8 mouse cellular contexts compared by ENCODE assay signal in the genomic region with DNA sequence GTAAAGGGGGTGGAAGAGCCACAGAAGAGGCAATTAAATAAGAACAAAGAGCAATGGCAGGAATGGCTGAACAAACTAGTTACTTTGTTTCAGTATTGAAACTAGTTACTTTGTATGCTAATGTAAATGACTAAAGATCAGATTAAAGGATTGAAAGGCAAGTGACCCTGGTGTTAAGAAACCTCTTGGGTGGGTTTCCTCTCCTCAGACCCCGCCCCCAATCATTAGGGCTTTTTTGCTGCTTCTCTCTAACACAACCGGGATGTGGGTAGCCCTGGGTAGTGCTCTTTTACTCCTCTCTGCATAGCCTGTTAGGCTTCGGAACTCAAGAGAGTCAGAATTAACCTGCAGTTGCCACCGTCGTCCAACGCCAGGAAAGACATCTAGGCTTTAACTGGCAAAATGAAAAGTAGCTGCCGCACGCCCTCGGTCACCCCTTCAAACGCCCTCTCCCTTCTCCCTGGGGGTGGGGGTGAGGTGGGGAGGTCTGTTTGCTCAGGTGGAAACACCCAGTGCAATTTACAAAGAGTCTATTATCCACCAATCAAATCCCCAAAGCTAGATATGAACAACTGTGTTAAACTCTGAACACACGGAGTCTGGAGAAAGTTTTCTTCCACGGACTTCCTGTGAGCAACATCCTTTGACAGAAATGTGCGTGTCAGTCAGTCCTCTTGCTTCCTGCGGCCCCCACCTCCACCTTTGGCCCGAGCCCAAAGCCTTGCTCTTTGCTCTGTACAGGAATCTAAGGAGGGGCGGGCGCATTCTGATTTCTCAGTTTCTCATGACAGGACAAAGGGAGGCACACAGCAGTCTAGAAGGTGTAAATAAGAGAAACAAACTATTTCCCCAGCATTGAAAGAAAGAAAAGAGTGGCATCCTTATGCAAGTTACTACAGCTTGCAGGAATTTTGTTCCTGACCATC. TPM values are rescaled to one million over a fixed set of nuclear protein-coding genes. Genes with fewer than 3 reads are reported as not detected.
DNase-seq lines count a peak whose midpoint lies in the region; ATAC-seq and TF ChIP-seq lines count a peak whose summit lies in the region.

No protein-coding gene starts in this region.

- no peak for DNase-seq in CH12.LX (ENCODE audit: extremely low read depth)
- peak; percentile 66 for DNase-seq in adrenal gland, adult 18-20 months (ENCODE audit: low spot score in 2 of 2)
- DNase-seq in kidney, postnatal 10 days: peak; percentile 88
- DNase-seq in spleen, adult 2 months (ENCODE audit: low read depth in 1 of 2, low spot score in 2 of 2): peak in 1 of 2 experiments; percentile 57

- H3K79me2 ChIP-seq in CH12.LX (replicated peaks; ENCODE audit: control insufficient read depth, extremely low read depth, insufficient read depth, poor library complexity, severe bottlenecking) (no peaks in the 10 kb centered on the region), macrophage (ENCODE audit: inconsistent target) (peaks cover 58% of the 10 kb centered on the region)

- peaks cover 0 to 9% of the 10 kb centered on the region in 2 experiments for H3K36me3 ChIP-seq in CH12.LX (replicated peaks in 1 of 2; ENCODE audit: control insufficient read depth in 1 of 2, insufficient read depth in 1 of 2, low read length in 1 of 2)
- no peaks in the 10 kb centered on the region for H3K36me3 ChIP-seq in embryonic facial prominence, embryonic 15.5 days
- H3K36me3 ChIP-seq in heart, embryonic 16.5 days (ENCODE audit: control insufficient read depth, insufficient read depth): no peaks in the 10 kb centered on the region
- H3K36me3 ChIP-seq in macrophage (ENCODE audit: inconsistent target): peaks cover 14% of the 10 kb centered on the region
- peaks cover 6% of the 10 kb centered on the region; the same call in 1 of the 2 replicates for H3K36me3 ChIP-seq in spleen, adult 2 months (ENCODE audit: control insufficient read depth, insufficient read depth, low read length)

- no peak for TF ChIP-seq RAD21 in CH12.LX (IDR thresholded peaks at IDR 0.05; ENCODE audit: low read depth, low read length)

- no peak for TF ChIP-seq POLR2A in CH12.LX (IDR thresholded peaks at IDR 0.05; ENCODE audit: low read depth, low read length)
- TF ChIP-seq POLR2A in spleen, adult 2 months (IDR thresholded peaks at IDR 0.05; ENCODE audit: low read depth, low read length): no peak

- WGBS in embryonic facial prominence, embryonic 15.5 days: 2% methylated on average over 17 of the region's 17 CpGs
- WGBS in heart, embryonic 16.5 days: 3% methylated on average over 17 of the region's 17 CpGs
- WGBS in macrophage (ENCODE audit: missing documents): under 1% methylated on average over 17 of the region's 17 CpGs
- WGBS in spleen, adult 2 months: 0% methylated on average over 17 of the region's 17 CpGs

- H3K27me3 ChIP-seq in CH12.LX (replicated peaks): no peaks in the 10 kb centered on the region
- H3K27me3 ChIP-seq in embryonic facial prominence, embryonic 15.5 days: no peaks in the 10 kb centered on the region
- H3K27me3 ChIP-seq in heart, embryonic 16.5 days (ENCODE audit: control insufficient read depth, insufficient read depth, low read length): no peaks in the 10 kb centered on the region
- no peaks in the 10 kb centered on the region for H3K27me3 ChIP-seq in spleen, adult 2 months (ENCODE audit: control insufficient read depth, insufficient read depth, low read length)

- no peak overlapping the region for H3K27ac ChIP-seq in CH12.LX (ENCODE audit: insufficient read depth, low read depth)
- peak overlapping the region; percentile 77 for H3K27ac ChIP-seq in embryonic facial prominence, embryonic 15.5 days (replicated peaks)
- H3K27ac ChIP-seq in heart, embryonic 16.5 days (ENCODE audit: low read length): peak overlapping the region; percentile 53
- H3K27ac ChIP-seq in macrophage: peak overlapping the region; percentile 82
- peak overlapping the region; percentile 97 for H3K27ac ChIP-seq in spleen, adult 2 months (ENCODE audit: insufficient read depth, low read length)

- peak overlapping the region; percentile 57 to 75 (median 67) for H3K4me3 ChIP-seq in CH12.LX (replicated peaks in 1 of 3; ENCODE audit: low read depth in 2 of 3, low read length in 2 of 3, poor library complexity in 1 of 3)
- peak overlapping the region; percentile 61 for H3K4me3 ChIP-seq in embryonic facial prominence, embryonic 15.5 days (replicated peaks)
- peak overlapping the region; percentile 58 for H3K4me3 ChIP-seq in heart, embryonic 16.5 days (ENCODE audit: low read length)
- peak overlapping the region; percentile 92 for H3K4me3 ChIP-seq in macrophage (ENCODE audit: inconsistent target)
- H3K4me3 ChIP-seq in spleen, adult 2 months (ENCODE audit: extremely low read depth, insufficient read depth, insufficient read length): peak overlapping the region; percentile 99

- in situ Hi-C loops in CH12.LX (cut with MboI; ENCODE audit: low pct_ligation_motif_present, low pct_unique_long_range_greater_than_20kb, low sequenced_read_pairs): no loop called here

- dilution Hi-C loops in CH12.LX (cut with MboI; ENCODE audit: extremely low pct_ligation_motif_present, extremely low pct_unique_long_range_greater_than_20kb, low sequenced_read_pairs): no loop called here

- no peak for TF ChIP-seq EP300 in CH12.LX (IDR thresholded peaks at IDR 0.05; ENCODE audit: low read length)

- H3K9me3 ChIP-seq in CH12.LX (replicated peaks; ENCODE audit: low read length): no peaks in the 10 kb centered on the region
- H3K9me3 ChIP-seq in embryonic facial prominence, embryonic 15.5 days (replicated peaks): no peaks in the 10 kb centered on the region
- H3K9me3 ChIP-seq in heart, embryonic 16.5 days (replicated peaks; ENCODE audit: control insufficient read depth, low read length): no peaks in the 10 kb centered on the region

- no peak; the same call in 1 of the 2 replicates for ATAC-seq in embryonic facial prominence, embryonic 15.5 days (ENCODE audit: insufficient number of reproducible peaks, low FRiP score, low TSS enrichment, low read depth)
- peak; percentile 81 for ATAC-seq in heart, embryonic 16.5 days (replicated peaks; ENCODE audit: extremely low read depth, insufficient read depth, low FRiP score)
- no peak; the same call in 1 of the 2 replicates for ATAC-seq in monocyte, adult 5-6 weeks (replicated peaks; ENCODE audit: insufficient number of reproducible peaks, low FRiP score, low TSS enrichment, poor library complexity, severe bottlenecking)

- H3K4me2 ChIP-seq in CH12.LX (ENCODE audit: insufficient read depth, low read depth, poor library complexity, severe bottlenecking): peak overlapping the region; percentile 94
- peak overlapping the region; percentile 85 for H3K4me2 ChIP-seq in embryonic facial prominence, embryonic 15.5 days (replicated peaks)
- peak overlapping the region; percentile 89 for H3K4me2 ChIP-seq in heart, embryonic 16.5 days (ENCODE audit: low read depth, low read length)

- TF ChIP-seq CTCF in CH12.LX (conservative IDR thresholded peaks at IDR 0.05 in 1 of 2, IDR thresholded peaks at IDR 0.05 in 1 of 2; ENCODE audit: low read depth in 2 of 2, low read length in 2 of 2): no peak
- TF ChIP-seq CTCF in spleen, adult 2 months (IDR thresholded peaks at IDR 0.05; ENCODE audit: extremely low read depth, insufficient read depth, insufficient read length, insufficient replicate concordance): no peak

- H3K9ac ChIP-seq in CH12.LX (ENCODE audit: insufficient read depth, low read depth): peak overlapping the region; percentile 82
- peak overlapping the region; percentile 33; the same call in 1 of the 2 replicates for H3K9ac ChIP-seq in embryonic facial prominence, embryonic 15.5 days
- peak overlapping the region; percentile 56 for H3K9ac ChIP-seq in heart, embryonic 16.5 days (ENCODE audit: low read length)

- H3K4me1 ChIP-seq in CH12.LX (ENCODE audit: control insufficient read depth in 1 of 2, insufficient read depth in 2 of 2): peaks cover 7 to 31% of the 10 kb centered on the region in 2 experiments; a peak in 3 of 4 replicates
- H3K4me1 ChIP-seq in embryonic facial prominence, embryonic 15.5 days: peaks cover 9% of the 10 kb centered on the region; the same call in 1 of the 2 replicates
- H3K4me1 ChIP-seq in heart, embryonic 16.5 days (ENCODE audit: control insufficient read depth, insufficient read depth, low read length): no peaks in the 10 kb centered on the region; the same call in 1 of the 2 replicates
- H3K4me1 ChIP-seq in spleen, adult 2 months (ENCODE audit: control insufficient read depth, insufficient read depth, insufficient read length): peaks cover 15% of the 10 kb centered on the region; the same call in 1 of the 2 replicates

RNA-seq across cellular contexts. Expression of gene Ddx58, which starts 0.9 kb away (rescaled TPM):
- total RNA-seq in CH12.LX (2012; rRNA removed): 4.5 and 6.6 TPM in 2 replicates
- 4.2 and 4.5 TPM in 2 replicates for total RNA-seq in CH12.LX (2014; rRNA removed)
- 6.4 and 7.3 TPM in 2 replicates for polyA plus RNA-seq in CH12.LX (2012; ENCODE audit: insufficient read length, low read depth)
- 10 to 100 TPM; 18.7 to 24.7 TPM for total RNA-seq in adrenal gland, adult 18-20 months (2021)
- 8.6 and 9.5 TPM in 2 replicates for polyA plus RNA-seq in embryonic facial prominence, embryonic 15.5 days (2015; fragmentation: Nextera tagmentation; extraction: Ambion mirVana)
- polyA plus RNA-seq in heart, embryonic 16.5 days (2015; fragmentation: Nextera tagmentation; extraction: Ambion mirVana): 10.1 and 12.0 TPM in 2 replicates
- 100 to 1,000 TPM; 160 to 988 (median 534) TPM for total RNA-seq in macrophage (2018; cell fraction: chromatin; rRNA removed)
- total RNA-seq in macrophage (2018; cell fraction: cytosol; rRNA removed): 100 to 1,000 TPM in 17 of 26 experiments, 10 to 100 TPM in 9; 73.1 to 408 (median 193) TPM
- total RNA-seq in macrophage (2018; cell fraction: nucleus; rRNA removed): 100 to 1,000 TPM; 133 to 726 (median 483) TPM
- 54.8 to 145 TPM (median 63.2 TPM) in 3 replicates for polyA plus RNA-seq in macrophage (2018)
- polyA plus RNA-seq in spleen, adult 2 months (2012; rRNA removed): 22.2 and 23.2 TPM in 2 replicates
- total RNA-seq in monocyte, adult 5-6 weeks (2017): 40.6 to 102 TPM (median 50.8 TPM) in 3 replicates

RNA-seq across cellular contexts. Expression of gene Smim27, which starts 30.6 kb away (rescaled TPM):
- total RNA-seq in CH12.LX (2012; rRNA removed): 6.5 and 7.8 TPM in 2 replicates
- total RNA-seq in CH12.LX (2014; rRNA removed): 1.6 and 2.2 TPM in 2 replicates
- polyA plus RNA-seq in CH12.LX (2012; ENCODE audit: insufficient read length, low read depth): 7.2 and 9.7 TPM in 2 replicates
- total RNA-seq in adrenal gland, adult 18-20 months (2021): 10 to 100 TPM; 35.1 to 57.1 TPM
- 35.8 and 36.6 TPM in 2 replicates for polyA plus RNA-seq in embryonic facial prominence, embryonic 15.5 days (2015; fragmentation: Nextera tagmentation; extraction: Ambion mirVana)
- 28.7 and 31.7 TPM in 2 replicates for polyA plus RNA-seq in heart, embryonic 16.5 days (2015; fragmentation: Nextera tagmentation; extraction: Ambion mirVana)
- 1 to 10 TPM in 13 of 26 experiments, under 1 TPM in 4, not detected in 9; 0.81 to 6.5 (median 2.3) TPM for total RNA-seq in macrophage (2018; cell fraction: chromatin; rRNA removed)
- 10 to 100 TPM in 2 of 26 experiments, 1 to 10 TPM in 24; 4.4 to 22.0 (median 5.7) TPM for total RNA-seq in macrophage (2018; cell fraction: cytosol; rRNA removed)
- 1 to 10 TPM in 24 of 26 experiments, under 1 TPM in 1, not detected in 1; 0.60 to 7.3 (median 2.6) TPM for total RNA-seq in macrophage (2018; cell fraction: nucleus; rRNA removed)
- 0.82 to 5.0 TPM (median 4.7 TPM) in 3 replicates for polyA plus RNA-seq in macrophage (2018)
- 13.1 and 13.9 TPM in 2 replicates for polyA plus RNA-seq in spleen, adult 2 months (2012; rRNA removed)
- total RNA-seq in monocyte, adult 5-6 weeks (2017): 6.8 to 13.1 TPM (median 8.2 TPM) in 3 replicates

RNA-seq across cellular contexts. Expression of gene Topors, which starts 30.9 kb away (rescaled TPM):
- total RNA-seq in CH12.LX (2012; rRNA removed) (23.1 and 28.7 TPM in 2 replicates), CH12.LX (2014; rRNA removed) (36.1 and 39.7 TPM in 2 replicates)
- polyA plus RNA-seq in CH12.LX (2012; ENCODE audit: insufficient read length, low read depth) (38.9 and 43.8 TPM in 2 replicates), macrophage (2018) (31.6 to 53.7 TPM (median 31.7 TPM) in 3 replicates)
- 10 to 100 TPM; 22.9 to 29.4 TPM for total RNA-seq in adrenal gland, adult 18-20 months (2021)
- polyA plus RNA-seq in embryonic facial prominence, embryonic 15.5 days (2015; fragmentation: Nextera tagmentation; extraction: Ambion mirVana): 40.4 and 41.2 TPM in 2 replicates
- polyA plus RNA-seq in heart, embryonic 16.5 days (2015; fragmentation: Nextera tagmentation; extraction: Ambion mirVana): 27.0 and 27.9 TPM in 2 replicates
- 10 to 100 TPM; 13.3 to 52.2 (median 26.9) TPM for total RNA-seq in macrophage (2018; cell fraction: chromatin; rRNA removed)
- 10 to 100 TPM; 26.0 to 49.3 (median 34.1) TPM for total RNA-seq in macrophage (2018; cell fraction: cytosol; rRNA removed)
- total RNA-seq in macrophage (2018; cell fraction: nucleus; rRNA removed): 10 to 100 TPM; 15.4 to 55.4 (median 33.6) TPM
- polyA plus RNA-seq in spleen, adult 2 months (2012; rRNA removed): 2.5 and 3.3 TPM in 2 replicates
- 78.8 to 88.0 TPM (median 79.8 TPM) in 3 replicates for total RNA-seq in monocyte, adult 5-6 weeks (2017)

RNA-seq across cellular contexts. Expression of gene Ndufb6, which starts 40.5 kb away (rescaled TPM):
- 205 and 227 TPM in 2 replicates for total RNA-seq in CH12.LX (2012; rRNA removed)
- 222 and 253 TPM in 2 replicates for total RNA-seq in CH12.LX (2014; rRNA removed)
- 144 and 159 TPM in 2 replicates for polyA plus RNA-seq in CH12.LX (2012; ENCODE audit: insufficient read length, low read depth)
- 100 to 1,000 TPM; 232 to 407 TPM for total RNA-seq in adrenal gland, adult 18-20 months (2021)
- polyA plus RNA-seq in embryonic facial prominence, embryonic 15.5 days (2015; fragmentation: Nextera tagmentation; extraction: Ambion mirVana): 281 and 287 TPM in 2 replicates
- 580 and 597 TPM in 2 replicates for polyA plus RNA-seq in heart, embryonic 16.5 days (2015; fragmentation: Nextera tagmentation; extraction: Ambion mirVana)
- 10 to 100 TPM in 1 of 26 experiments, 1 to 10 TPM in 13, not detected in 12; 1.5 to 13.8 (median 2.8) TPM for total RNA-seq in macrophage (2018; cell fraction: chromatin; rRNA removed)
- 10 to 100 TPM; 48.6 to 76.5 (median 60.9) TPM for total RNA-seq in macrophage (2018; cell fraction: cytosol; rRNA removed)
- total RNA-seq in macrophage (2018; cell fraction: nucleus; rRNA removed): 10 to 100 TPM in 9 of 26 experiments, 1 to 10 TPM in 17; 4.2 to 18.1 (median 7.5) TPM
- 20.0 to 125 TPM (median 65.2 TPM) in 3 replicates for polyA plus RNA-seq in macrophage (2018)
- 27.5 and 32.9 TPM in 2 replicates for polyA plus RNA-seq in spleen, adult 2 months (2012; rRNA removed)
- 19.6 to 49.3 TPM (median 45.1 TPM) in 3 replicates for total RNA-seq in monocyte, adult 5-6 weeks (2017)
